Mouse (Mus musculus): ENCODE measurements around the gene Meis2.

The Meis2 gene

DNA sequence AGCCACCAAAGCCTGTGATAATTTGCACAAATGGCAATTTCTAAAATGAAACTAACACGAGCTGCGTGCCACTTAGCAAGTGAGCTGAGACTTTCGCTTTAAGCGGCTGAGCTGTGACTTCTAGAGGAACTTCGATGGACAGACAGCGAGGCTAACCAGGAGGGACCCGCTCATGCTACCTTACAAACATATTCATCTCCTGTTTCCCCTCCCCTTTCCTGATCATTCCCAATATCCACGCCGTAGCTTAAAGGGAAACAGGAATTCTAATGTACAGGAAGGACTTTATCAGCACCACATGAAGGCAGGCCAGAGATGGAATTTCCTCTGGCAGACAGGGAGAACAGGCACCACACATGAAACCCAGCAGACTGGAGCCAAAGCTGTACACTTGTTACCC lies 15.9 kb downstream of the Meis2 start:
- DNase-seq (ENCODE audit: low read depth, low spot score): no peak

DNA sequence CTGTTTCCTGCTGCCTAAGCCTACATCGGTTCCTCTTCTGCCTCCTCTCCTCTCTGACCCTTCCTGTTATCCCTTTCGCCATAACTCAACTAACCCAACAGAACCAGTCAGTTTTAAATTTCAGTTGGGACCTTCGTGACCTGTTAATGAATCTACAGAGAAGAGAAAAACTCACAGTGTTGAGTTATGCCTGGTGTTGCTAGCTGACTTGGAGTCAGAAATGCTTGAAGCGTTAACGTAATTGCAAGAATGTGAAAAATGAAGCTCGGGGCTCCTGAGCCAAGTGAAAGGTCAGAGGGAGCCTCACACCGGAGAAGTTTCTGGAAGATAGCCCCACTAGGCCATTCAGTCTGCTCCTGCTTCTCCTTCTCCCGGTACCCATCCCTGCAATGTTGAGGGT lies 18.3 kb downstream of the Meis2 start:
- DNase-seq (ENCODE audit: low read depth, low spot score): no peak

DNA sequence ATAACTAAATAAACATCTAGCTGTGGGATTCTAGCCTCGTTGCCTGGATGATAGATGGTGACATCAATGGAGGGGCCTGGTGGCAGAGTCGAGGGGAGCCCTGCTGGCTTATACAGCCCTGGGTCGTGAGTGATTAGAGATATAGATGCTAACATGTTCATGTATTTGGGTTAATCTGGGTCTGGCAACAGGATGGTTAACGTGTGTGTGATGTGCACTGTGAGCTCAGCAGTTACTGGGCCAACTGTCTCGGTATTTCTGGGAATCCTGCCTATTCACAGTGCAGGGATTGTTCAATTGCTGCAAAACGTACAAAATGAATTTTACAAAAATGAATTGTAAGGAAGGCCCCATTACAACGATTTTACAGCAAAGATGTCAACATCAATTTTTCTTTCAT lies 20.6 kb downstream of the Meis2 start:
- no peak for DNase-seq (ENCODE audit: low read depth, low spot score)

DNA sequence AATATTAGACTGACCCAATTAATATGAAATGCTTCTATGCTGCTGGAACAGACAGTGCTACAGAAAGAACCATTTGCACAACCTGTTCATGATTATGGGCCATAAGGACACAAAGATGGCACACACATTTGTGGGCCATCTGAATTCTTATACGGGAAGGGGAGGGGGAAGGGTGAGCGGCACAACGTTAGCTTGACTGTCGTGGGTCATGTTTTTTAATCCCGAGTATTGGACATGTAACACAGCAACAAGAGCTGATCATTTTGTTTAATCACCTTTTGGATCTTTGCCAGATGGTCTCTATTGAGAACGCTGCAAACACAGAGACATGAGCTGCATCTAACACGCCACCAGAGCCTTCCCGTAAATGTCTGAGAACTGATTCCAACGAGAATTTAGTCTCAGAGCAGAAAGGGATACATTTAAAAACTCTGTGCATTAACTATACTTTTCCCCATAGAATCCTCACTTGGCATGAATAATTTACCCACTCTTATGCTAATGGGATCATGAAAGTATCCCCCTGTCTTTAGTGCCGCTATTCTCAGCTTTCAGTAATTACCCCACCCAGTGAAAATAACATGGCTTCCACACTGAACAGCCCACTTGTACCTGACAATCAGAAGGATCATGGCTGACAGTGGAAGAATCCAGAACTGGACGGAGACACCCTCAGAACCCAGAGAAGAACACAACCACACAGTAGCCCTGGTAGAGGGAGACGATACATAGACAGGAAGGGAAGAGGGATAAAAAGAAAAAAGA lies 22.5 kb downstream of the Meis2 start:
- DNase-seq (ENCODE audit: low read depth, low spot score): no peak

DNA sequence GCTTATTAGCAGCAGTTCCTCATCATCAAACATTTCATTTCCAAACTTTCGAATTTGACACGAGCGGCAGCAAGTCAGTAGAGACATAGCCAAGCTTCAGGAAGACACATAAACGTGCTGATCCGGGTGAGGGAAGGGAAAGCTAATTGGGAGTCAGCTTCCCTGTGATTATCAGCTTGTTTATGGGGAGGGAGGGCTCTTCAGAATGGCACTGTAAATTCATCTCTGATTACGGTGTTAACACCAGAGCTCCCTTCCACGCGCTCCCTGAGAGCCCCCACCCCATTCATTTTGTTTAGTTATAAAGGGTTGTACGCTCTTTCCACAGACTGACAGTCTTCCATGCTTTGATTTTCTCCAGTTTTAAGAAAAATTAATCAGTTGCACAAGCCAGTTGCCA lies 23.2 kb downstream of the Meis2 start:
- DNase-seq (ENCODE audit: low read depth, low spot score): no peak

DNA sequence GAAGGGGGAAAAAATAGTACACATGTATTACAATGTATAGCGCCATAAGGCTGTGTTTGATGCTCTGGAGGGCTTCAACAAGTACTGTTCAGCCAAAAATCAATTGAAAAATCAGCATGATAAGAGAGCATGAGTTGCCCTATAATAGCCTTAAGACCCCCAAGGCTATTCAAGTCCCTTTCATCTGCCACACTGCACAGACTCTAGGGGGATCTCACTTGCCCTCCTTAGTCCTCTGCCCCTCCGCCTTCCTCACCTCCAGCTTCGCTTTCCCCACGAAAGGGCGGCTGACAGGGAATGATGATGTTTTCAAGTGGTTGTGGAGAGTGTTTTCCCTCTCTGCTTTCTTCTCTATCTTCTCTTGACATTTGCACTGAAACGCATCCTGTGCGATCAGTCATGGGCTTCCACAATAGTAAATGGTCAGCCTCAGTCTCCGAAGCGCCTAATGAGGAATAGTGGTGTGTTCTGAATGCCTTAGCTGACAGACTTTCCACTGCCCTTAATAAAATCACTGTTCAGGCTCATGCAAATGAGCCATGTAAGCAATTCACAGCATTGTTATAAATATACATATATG lies 23.9 kb downstream of the Meis2 start:
- DNase-seq (ENCODE audit: low read depth, low spot score): no peak

DNA sequence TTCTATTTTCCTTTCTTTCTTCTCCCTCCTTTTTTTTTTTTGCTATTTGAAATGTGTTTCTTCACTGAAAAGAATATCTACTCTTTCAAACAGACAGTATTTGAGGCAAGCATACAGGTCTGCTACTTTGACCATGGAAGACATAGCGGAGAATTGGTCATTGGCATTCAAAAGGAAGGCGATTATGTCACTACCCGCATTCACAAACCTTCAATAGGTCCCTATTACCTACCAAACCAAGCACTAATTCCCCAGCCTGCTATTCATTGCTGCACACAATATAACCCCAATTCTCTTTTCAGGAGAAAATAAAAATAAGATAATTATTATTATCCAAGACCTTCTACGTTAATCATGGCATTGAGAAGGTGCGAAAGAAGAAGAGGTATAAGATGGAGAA lies 30.3 kb downstream of the Meis2 start:
- no peak for DNase-seq (ENCODE audit: low read depth, low spot score)

DNA sequence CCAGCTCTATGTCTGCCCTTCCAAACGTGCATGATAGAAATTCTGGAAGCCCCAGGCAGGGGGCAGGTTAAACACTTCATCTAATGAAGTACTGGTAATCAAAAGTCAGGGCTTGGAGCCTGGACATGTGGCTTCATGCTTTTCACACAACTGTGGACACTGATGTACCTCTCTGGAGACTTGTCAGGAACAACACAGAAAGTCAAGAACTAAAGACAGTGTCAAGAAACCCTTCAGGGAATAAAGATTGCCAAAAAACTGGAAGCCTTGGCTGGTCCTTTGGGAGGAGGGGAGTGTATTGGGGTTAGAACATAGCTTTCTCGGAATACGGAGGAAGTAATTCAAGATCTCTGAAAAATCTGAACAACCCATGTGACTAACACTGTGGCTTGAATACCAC lies 37.5 kb downstream of the Meis2 start:
- DNase-seq (ENCODE audit: low read depth, low spot score): no peak

DNA sequence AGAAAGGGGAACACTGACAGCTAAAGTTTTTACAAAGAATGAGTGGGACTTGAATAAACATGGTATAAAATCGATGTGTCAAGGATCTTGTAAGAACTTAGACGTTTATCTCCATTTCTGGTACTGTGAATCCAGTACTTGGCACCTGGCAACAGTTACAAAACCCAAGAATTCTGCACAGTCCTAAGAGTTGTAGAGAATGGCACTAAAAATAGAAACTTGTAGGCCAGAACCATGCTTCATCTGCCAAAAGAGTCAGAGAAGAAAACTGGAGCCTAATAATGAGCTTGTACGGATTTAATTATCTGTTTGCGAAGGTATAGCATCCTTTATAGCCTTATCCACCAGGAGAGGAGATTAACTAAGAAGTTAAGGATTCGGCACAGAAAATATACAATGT lies 42.8 kb downstream of the Meis2 start:
- no peak for DNase-seq (ENCODE audit: low read depth, low spot score)

DNA sequence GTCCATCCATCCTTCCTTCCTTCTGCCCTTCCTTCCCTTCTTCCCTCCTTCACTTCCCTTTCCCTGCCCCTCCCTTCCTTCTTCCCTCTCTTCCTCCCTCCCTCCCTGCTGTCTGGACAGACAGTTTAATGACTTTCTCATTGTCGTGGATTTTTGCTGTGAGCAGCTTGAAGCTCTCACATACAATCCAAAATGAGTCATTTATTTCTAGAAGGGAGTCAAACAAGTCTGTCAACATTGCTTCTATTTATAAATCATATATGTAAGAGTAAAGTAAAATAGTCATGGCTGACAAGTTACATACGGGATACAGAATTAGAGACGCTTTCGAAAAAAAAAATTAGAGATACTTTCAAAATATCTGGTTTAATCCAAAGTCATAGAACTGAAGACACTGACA lies 43.7 kb downstream of the Meis2 start:
- DNase-seq (ENCODE audit: low read depth, low spot score): no peak

DNA sequence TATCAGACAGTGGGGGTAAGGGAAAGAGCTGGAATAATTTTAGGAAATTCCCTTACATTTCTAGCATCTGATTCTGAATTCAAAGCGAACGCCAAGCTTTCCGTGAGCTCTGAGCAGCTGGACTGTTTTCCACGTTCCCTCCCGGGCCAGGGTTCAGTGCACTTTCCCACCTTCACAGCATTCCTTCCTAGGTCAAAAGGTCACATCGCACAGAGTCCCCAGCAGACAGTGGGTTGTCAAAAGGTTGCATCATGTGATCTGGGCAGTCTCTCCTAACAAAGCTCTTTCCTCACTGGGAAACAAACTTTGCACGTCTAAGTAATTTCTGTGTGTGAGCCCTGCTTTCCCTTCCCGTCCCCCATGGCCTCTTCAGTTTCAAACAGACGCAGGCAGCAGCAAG lies 44.6 kb downstream of the Meis2 start:
- DNase-seq (ENCODE audit: low read depth, low spot score): no peak

DNA sequence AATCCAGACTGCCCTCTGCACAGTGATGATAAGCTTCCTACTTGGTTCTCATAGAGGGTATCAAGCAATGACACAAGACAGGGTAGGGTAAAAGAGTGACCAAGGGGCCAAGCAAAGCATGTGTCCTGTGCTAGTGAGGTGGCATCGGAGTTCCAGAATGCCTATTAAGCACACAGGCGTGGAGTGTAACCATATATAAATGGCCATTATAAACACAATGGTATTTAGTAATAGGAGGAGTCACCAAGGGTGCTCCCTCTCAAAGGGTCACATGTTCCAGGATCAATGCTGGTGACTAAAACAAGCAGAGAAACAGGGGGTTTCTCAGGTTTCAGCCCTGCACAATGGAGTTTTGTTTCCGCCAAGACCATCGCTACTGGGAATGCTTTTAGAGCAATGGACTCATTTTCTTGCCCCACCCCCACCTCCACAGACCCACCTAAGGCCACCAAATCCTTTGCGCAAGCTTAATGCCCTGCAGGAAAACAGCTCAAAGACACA lies 45.1 kb downstream of the Meis2 start:
- DNase-seq (ENCODE audit: low read depth, low spot score): no peak

DNA sequence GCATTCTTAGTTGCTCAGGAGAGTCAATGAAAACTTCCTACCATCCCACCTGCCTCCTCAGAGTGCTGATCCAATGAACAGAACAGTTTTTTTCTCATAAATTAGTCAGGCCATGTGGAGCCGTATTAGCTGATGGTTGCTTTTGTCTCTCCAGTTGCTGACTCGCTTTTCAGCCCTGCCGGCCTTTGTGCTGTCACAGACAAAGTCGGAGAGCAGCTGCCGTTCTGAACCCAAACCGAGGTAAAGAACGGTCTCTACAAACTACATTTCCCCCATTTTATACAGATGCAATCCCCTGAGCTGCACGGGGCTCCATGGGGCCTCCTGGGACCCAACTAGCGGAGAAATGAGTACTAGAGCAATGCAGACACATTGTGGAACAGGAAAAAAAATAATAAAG lies 45.7 kb downstream of the Meis2 start:
- DNase-seq (ENCODE audit: low read depth, low spot score): no peak

DNA sequence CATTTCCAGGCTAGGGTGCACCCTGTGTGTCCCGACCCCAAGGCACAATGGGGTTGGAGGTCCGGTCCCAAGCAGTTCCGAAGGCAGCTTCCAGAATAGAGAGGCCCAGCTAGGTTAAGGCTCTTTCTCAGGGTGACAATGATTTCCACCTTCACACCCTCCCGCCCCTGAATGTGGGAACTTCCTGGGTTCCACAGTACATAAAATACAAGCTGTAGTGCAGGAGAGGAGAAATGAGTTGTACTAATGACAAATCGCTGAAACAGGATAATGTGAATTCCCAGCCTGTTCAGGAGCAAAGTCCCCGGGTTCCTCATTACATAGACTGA lies 46.2 kb downstream of the Meis2 start:
- no peak for DNase-seq (ENCODE audit: low read depth, low spot score)

DNA sequence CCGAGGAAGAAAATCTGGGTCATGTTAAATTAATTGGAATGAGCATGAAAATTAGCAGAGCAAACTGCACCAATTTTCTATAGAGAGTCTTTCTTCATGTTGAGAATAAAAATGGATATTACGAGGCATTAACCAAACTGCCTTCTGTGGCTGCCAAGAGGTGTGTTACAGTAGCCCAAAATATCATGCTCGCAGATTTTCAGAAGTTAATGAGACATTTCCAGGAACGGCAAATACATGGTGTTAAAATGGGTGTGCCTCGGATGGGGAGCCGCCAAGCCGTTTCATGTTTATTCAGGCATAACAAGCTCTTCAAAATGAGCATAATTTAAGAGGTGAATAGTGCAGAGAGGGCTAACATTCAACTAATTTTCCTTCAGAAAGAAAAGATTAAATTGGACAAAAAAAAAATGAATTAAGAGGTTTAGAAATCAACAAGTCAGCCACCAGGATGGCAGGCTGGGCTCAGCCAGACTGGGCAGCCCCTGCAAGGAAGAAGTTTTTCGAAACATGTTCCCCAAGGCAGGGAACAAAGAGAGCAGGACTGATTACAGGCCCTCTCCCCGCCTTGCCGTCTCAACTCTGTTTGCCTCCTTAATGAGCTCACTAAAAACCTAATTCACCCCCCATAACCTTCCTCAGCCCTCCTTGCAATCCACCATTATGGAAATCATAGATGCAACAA lies 46.7 kb downstream of the Meis2 start:
- no peak for DNase-seq (ENCODE audit: low read depth, low spot score)

DNA sequence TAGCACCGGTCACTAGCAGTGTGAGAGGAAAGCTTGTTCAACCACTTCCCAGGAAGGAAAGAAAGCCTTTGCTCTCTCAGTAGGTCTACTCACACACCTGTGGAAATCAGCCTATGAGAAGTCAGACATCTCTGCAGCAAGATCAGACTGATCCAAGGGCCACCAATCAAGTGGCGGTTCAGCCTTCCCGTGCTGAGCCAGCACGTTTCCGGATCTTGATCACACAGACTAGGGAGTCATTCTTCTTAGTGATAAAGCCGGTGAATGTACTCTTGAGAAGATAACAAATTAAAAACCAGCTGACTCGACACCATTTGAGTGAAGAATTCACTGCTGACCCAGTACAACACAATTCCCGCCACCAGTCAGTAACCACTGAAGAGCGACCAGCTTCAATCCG lies 50.1 kb downstream of the Meis2 start:
- no peak for DNase-seq (ENCODE audit: low read depth, low spot score)

DNA sequence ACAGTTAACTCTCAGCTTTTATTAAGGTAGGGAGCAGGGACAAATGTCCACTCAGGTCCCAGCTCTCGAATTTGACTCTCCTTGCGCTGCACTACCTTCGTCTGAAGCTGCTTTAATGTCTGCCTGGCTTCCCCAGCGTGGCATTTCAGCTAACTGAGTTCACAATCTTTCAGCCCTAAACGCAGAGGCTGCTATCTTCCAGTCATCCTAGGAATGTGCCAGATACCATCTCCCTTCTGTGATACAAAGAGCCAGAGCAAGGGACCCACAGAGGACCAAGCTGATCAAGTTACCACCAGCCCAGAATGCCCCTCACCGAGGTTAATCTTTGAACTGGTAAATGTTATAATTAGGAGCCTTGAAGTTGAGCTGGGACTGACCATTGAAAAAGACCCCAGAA lies 55.2 kb downstream of the Meis2 start:
- DNase-seq (ENCODE audit: low read depth, low spot score): no peak

DNA sequence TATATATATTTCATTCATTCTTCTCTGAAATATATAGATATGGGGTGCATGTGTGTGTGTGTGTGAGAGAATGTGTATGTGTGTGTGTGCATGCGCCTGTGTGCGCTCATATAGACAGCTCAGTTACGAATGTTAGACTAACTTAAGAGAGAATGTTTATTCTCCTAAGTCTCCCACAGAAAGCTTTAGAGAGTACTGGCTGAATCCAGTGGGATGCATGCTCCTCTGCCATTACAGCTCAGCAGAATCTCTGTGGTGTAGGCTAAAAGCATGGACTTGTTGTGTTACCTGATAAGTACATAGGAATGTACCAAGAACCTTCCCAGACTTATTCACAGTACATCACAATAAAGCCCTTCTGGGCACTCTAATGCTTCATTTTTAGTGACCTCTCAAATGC lies 55.6 kb downstream of the Meis2 start:
- DNase-seq (ENCODE audit: low read depth, low spot score): no peak

DNA sequence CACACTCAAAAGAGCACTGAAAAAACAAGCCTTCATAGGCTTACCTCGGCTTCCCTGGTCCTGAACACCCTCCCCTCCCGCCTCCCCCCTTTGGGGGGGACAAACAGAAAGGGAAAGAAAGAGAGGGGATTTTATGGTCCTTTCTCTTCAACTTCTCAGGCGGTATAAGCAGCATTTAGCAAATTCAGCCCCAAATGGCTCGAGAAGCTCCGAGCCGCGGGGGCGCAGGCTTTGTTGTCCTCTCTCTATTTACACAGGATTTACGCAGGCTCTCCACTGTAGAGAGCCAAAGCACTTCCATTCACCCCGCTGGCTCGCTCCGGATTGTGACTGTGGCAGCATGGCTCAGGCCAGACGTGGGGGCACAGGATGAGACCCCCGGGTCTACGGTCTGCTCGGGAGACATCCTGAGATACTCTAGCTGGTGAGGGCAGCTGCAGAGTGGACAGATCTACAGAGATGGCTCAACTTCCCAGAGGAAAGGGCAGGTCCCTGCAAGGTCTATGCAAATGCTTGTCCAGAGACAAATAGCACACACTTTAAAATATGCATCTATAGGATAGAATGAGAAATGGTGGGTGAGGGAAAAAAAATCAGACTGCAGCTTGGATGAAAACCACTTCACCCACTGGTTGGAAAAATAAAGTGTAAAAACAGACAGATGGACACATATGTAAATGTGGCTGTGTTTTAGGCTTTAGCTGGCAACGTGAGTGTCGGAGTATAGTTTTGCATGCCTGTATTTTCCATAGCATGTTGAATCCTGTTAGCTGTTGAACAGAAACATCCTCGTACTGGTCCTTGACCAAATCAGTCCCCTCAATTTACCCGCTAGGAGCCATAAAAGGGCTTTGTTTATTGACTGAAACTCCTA lies 56.3 kb downstream of the Meis2 start:
- DNase-seq (ENCODE audit: low read depth, low spot score): no peak

DNA sequence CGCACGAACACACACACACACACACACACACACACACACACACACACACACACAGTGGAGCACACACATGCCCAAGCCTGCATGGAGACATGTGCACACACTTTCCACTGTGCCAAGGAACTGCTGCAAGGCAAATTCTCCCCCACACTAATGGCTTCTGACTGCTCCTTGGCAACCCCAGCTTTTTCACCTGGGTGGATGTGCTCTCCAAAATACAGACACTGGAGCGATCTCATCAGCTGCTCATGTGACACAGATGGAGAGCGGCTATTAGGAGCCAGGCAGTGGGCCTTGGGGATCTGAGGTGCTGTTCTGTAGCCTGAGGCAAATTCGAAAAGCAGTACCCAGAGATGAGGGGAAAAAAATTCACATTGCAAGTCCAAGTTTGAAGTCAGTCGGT lies 63.3 kb downstream of the Meis2 start:
- no peak for DNase-seq (ENCODE audit: low read depth, low spot score)

DNA sequence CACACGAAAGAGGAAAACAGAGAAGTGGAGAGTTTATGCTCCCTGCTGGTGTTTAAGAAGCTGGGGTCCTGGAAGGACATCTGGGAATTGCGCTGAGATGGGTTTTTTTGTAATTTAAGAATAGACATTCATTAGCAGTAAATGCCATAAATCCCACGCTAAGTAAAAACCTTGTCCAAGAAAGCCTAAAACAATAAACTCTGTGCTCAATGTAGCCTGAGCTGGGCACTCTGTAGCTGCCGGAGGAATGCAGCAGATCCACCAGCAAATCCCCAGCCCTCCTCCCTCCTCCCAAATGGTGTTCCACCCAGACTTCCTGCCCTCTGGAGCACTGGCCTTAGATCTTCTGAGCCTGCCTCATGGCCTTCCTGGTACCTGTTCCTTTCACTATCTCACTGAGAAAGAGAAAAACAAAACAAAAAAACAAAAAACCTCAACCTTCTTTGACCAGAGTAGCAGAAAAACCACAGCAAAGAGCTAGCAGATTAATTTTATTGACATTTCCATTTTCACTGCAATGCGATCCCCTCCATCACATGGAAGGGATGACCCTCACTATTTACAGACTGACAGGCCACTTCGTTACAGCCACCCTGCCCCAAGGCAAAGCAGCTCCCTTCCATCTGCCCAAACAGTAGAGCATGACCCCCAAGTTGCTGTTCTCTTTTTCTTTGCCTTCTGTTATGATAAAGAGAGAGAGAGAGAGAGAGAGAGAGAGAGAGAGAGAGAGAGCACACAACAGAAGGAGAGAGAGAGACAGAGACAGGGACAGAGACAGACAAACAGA lies 64.1 kb downstream of the Meis2 start:
- DNase-seq (ENCODE audit: low read depth, low spot score): no peak

Measured in retina, postnatal 7 days (tissue).